Mouse (Mus musculus) Patski (cell line): ENCODE measurements at regions not wholly inside any gene's neighbourhood (a gene's known extent, or its start where the extent isn't known, plus 50 kb on each side); places are given as distances from the start of the nearest gene placed in this dataset.
A peak's percentile ranks its signal among the peaks of the same experiment; 100 is the strongest.

Source experiments
- ATAC-seq: fragments of 100-300 bp; one replicate; pipeline ENCODE4 v1.8.0; 2021
- CTCF ChIA-PET: fragments of 350-600 bp; sonication (Branson Sonifier 250); formaldehyde crosslinking; loops from one replicate; lab custom pipeline; 2022; ENCODE audit warnings: inconsistent platforms; lab: Charles Lee
- POLR2A ChIA-PET: fragments of 350-600 bp; sonication (Branson Sonifier 250); formaldehyde crosslinking; loops from one replicate; lab custom pipeline; 2022; ENCODE audit warnings: antibody characterized with exemption, inconsistent platforms; lab: Charles Lee
- DNase-seq: peaks from one replicate; pipeline ENCODE4 v3.0.0-alpha.2; 2011; ENCODE audit warnings: low read depth, low spot score
- H3K27me3 ChIP-seq: fragments of 371-371 bp; one replicate; pipeline ENCODE4 v1.5.1; 2021
- CTCF ChIP-seq: fragments of 100-300 bp; IDR thresholded peaks from one replicate; pipeline ENCODE4 v1.5.1; 2021
- in situ Hi-C: fragments of 300-500 bp; cut with MboI; formaldehyde crosslinking; loops from 3 replicates; pipeline ENCODE4 v1.11.1; 2018; ENCODE audit warnings: low pct_unique_long_range_greater_than_20kb, mixed read lengths

- DNase-seq (no peak), ATAC-seq (no peak)
- no peak for TF ChIP-seq CTCF
- ChIA-PET CTCF (no interaction called here), POLR2A (no interaction called here)
- H3K27me3 ChIP-seq, result peaks cover 32% of the 10 kb centered on the region
- in situ Hi-C loops, result no loop called here
Measured at GRCm38 (mm10) chr19:15487576-15487975, 459.6 kb downstream of the Psat1 start.

DNA sequence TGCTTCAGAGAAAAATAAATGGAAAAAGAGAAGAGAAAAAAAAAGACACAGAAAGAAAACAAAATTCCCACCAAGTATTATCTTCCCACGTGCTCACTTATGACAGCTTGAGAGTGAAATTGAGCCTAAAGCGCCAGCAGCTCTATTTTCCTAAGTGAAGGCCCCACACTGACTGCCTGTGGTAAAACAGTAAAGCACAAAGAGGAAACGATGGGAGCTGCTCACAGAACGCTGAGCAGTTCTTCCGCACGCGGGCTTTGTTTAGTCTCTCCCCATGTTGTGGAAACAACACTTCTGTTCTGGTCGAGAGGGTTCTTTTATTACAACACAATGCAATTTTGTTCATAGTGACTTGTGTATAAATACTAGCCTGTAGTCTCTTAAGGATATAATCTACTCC is 465.5 kb downstream of the Psat1 start:
- ChIA-PET CTCF (no interaction called here), POLR2A (no interaction called here)
- no peak for ATAC-seq
- H3K27me3 ChIP-seq, result peaks cover 30% of the 10 kb centered on the region
- no peak for DNase-seq
- in situ Hi-C loops, result no loop called here
- TF ChIP-seq CTCF, result no peak

DNA sequence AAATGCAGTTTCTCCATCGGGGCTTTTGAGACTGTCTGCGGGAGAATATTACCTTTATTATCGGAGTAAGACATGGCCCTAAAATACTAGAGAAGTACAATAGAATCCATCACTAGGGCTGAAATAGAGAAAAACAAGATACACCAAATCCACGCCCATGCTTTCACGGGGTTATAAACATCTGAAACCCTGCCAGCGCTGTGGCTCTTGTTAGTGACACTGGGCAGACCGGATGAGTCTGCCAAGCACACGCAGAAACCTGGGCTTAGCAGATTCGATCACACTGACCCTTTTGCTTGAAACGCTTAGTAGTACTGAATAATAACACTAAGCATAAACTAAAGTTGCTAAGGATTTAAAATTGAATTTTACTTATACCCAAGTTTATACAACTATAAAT is 477.6 kb downstream of the Psat1 start:
- ChIA-PET CTCF (no interaction called here), POLR2A (no interaction called here)
- in situ Hi-C loops, result no loop called here
- ATAC-seq (no peak), DNase-seq (no peak)
- peaks cover 18% of the 10 kb centered on the region for H3K27me3 ChIP-seq
- TF ChIP-seq CTCF, result no peak

GRCm38 (mm10) chr19:15466713-15467112 is 480.4 kb downstream of the Psat1 start:
- ATAC-seq, result no peak
- ChIA-PET POLR2A (no interaction called here), CTCF (no interaction called here)
- DNase-seq, result no peak
- in situ Hi-C loops, result no loop called here
- H3K27me3 ChIP-seq, result peaks cover 22% of the 10 kb centered on the region
- TF ChIP-seq CTCF, result no peak

DNA sequence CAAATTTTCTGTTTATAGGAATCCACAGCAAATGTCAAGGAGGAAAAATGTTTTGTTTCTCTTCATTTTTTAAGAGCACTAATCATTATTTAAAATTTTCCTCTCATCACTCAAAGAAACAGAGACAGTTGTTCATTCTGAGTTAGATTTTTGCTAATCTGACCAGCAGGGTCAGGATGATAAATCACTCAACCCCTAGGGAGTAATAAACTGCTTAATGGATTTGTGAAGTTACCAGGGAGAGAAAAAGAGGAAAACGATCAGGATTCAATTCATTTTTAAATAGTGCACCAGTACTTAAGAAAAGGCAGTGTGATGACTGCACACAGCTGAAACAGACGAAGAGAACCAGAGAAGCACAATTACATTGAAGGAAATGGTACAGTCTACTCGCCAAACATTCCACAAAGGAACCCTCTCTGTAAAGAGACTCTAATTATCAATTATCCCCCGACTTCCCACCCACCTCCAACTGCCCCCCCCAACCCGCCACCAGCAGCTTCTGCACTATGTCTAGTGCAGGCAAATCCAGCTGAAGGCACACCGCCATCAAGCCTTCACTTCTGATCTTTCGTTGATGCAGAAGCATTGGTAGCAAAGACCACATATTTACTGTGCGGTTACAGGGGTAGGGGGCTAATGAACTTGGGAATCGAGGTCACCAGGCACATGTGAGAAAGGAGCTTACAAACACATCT is 481.9 kb downstream of the Psat1 start:
- POLR2A ChIA-PET, result no interaction called here
- no peak for TF ChIP-seq CTCF
- in situ Hi-C loops, result no loop called here
- no peak for DNase-seq
- CTCF ChIA-PET, result interaction anchor here (1.0 kb wide), 1 partner anchor 11 kb away, joined by 4 read pairs; no protein-coding TSS in a partner anchor
- H3K27me3 ChIP-seq, result peaks cover 23% of the 10 kb centered on the region
- ATAC-seq, result no peak

GRCm38 (mm10) chr19:15457793-15458192 is 489.3 kb downstream of the Psat1 start:
- in situ Hi-C loops, result no loop called here
- H3K27me3 ChIP-seq, result peaks cover 37% of the 10 kb centered on the region
- no peak for ATAC-seq
- ChIA-PET CTCF (interaction anchor here (1.7 kb wide), 1 partner anchor 13 kb away, joined by 5 read pairs; no protein-coding TSS in a partner anchor), POLR2A (no interaction called here)
- TF ChIP-seq CTCF, result no peak
- no peak for DNase-seq

- ATAC-seq (peak; percentile 99), DNase-seq (peak; percentile 49)
- peaks cover 37% of the 10 kb centered on the region for H3K27me3 ChIP-seq
- POLR2A ChIA-PET, result no interaction called here
- TF ChIP-seq CTCF, result no peak
- in situ Hi-C loops, result no loop called here
- CTCF ChIA-PET, result interaction anchor here (1.7 kb wide), 1 partner anchor 14 kb away, joined by 5 read pairs; no protein-coding TSS in a partner anchor
Measured at GRCm38 (mm10) chr19:15456943-15457735, 490.0 kb downstream of the Psat1 start.

GRCm38 (mm10) chr19:15448989-15449388 is 498.1 kb downstream of the Psat1 start:
- CTCF ChIA-PET, result no interaction called here

GRCm38 (mm10) chr19:15431798-15432197 is 515.3 kb downstream of the Psat1 start:
- H3K27me3 ChIP-seq, result no peaks in the 10 kb centered on the region
- DNase-seq, result no peak
- no peak for ATAC-seq
- in situ Hi-C loops, result no loop called here
- ChIA-PET CTCF (no interaction called here), POLR2A (no interaction called here)
- TF ChIP-seq CTCF, result no peak

More at GRCm38 (mm10) chr19:15448989-15449388, 498.1 kb downstream of the Psat1 start:
- peaks cover 30% of the 10 kb centered on the region for H3K27me3 ChIP-seq
- DNase-seq (no peak), ATAC-seq (no peak)
- POLR2A ChIA-PET, result no interaction called here
- in situ Hi-C loops, result no loop called here
- TF ChIP-seq CTCF, result no peak

DNA sequence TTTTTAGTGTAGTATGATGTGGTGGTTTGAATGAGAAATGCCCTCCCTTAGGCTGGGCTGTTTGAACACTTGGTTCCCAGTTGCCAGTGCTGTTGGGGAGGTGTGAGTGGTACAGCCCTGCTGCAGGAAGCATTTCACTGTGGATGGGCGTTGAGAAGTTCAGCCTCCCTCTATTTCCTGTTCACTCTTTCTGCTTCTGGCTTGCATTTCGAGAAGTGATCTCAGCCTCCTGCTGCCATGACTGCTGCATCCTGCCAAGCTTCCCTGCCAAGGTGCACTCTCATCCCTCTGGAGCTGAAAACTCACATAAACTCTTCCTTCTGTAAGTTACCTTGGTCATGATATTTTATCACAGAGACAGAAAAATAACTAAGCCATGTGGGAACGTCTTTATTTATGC is 525.8 kb downstream of the Psat1 start:
- POLR2A ChIA-PET, result no interaction called here
- DNase-seq, result no peak
- ATAC-seq, result no peak
- CTCF ChIA-PET, result no interaction called here
- in situ Hi-C loops, result no loop called here
- H3K27me3 ChIP-seq, result peaks cover 36% of the 10 kb centered on the region
- no peak for TF ChIP-seq CTCF

GRCm38 (mm10) chr19:15398624-15399023 is 548.5 kb downstream of the Psat1 start:
- ATAC-seq (no peak), DNase-seq (no peak)
- in situ Hi-C loops, result no loop called here
- CTCF ChIA-PET, result interaction anchor here (1.7 kb wide), 1 partner anchor 10 kb away, joined by 5 read pairs; no protein-coding TSS in a partner anchor
- no peak for TF ChIP-seq CTCF
- POLR2A ChIA-PET, result no interaction called here
- H3K27me3 ChIP-seq, result no peaks in the 10 kb centered on the region
